Mouse (Mus musculus) embryonic fibroblast, embryonic 13.5 days (primary cell): ENCODE results near the gene Tm6sf2.

Source experiments
- CTCF ChIP-seq: IDR thresholded peaks from 2 replicates; pipeline ENCODE4 v1.5.1; 2011; ENCODE audit warnings: mild to moderate bottlenecking, control low read depth, low read length, moderate library complexity, borderline replicate concordance; ENCODE audit not compliant: insufficient read depth
- POLR2A ChIP-seq: IDR thresholded peaks from 2 replicates; pipeline ENCODE4 v1.6.1; 2011; ENCODE audit warnings: low read depth, mild to moderate bottlenecking, control low read depth, low read length, moderate library complexity

GRCm38 (mm10) chr8:70081976-70082375 lies 9.3 kb downstream of the Tm6sf2 start:
- TF ChIP-seq POLR2A = no peak
- no peak for TF ChIP-seq CTCF
